Mouse (Mus musculus): ENCODE measurements at regions not wholly inside any gene's neighbourhood (a gene's known extent, or its start where the extent isn't known, plus 50 kb on each side); places are given as distances from the start of the nearest gene placed in this dataset.

DNA sequence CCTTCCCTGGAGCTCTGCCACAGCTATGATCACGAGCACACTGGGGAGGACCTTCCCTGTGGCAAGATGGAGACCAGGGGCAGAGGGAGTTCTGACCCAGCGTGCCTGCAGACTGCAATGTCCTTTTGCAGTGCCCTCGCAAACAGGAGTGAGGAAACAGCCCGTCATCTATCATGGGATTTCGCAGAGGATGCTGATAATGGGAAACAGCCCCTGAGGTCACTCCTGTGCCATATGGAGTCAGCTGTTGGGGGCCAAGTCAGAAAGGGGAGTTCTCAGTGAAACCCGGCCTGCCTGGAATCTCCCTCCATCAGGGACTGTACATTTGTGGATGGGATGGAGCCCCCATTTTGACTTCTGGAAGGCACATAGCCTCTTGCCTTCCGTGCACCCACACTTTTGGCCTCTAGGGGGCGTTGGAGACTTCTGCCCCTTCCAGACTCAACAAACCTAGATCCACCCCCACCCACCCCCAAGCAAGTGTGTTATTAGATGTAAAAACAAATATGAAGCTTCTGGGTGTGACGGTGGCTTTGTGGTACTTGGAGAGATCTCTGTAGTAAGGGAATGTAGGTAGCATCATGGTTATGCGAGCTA, 98.1 kb downstream of the Kdr start:
- DNase-seq: peak; percentile 22
- TF ChIP-seq CTCF (IDR thresholded peaks at IDR 0.05; ENCODE audit: low read depth): peak; percentile 32; the same call in 1 of the 2 replicates

DNA sequence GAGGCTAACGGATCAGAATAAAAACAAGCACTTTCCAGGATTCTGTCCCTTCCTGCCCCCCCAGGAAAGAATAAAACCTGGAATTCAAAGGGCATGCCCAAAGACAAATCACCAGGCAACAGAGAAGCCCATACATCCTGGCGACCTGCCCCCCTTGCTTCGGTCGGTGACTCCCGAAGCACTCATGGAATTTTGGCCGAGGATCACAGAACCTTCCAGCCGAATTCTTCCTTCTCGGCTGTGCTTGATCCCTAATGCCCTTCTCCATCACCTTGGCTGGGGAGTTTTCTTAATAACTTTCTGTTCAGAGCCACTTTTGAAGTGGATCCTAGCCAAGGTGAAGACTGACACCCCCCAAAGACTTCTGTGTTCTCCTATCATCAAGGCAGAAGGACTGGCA, 99.9 kb downstream of the Kdr start:
- DNase-seq (peak; percentile 40), ATAC-seq (ENCODE audit: insufficient read depth) (no peak)
- no peak overlapping the region for H3K27ac ChIP-seq (ENCODE audit: low read depth)

More for the DNA sequence above, 98.1 kb downstream of the Kdr start:
- H3K27me3 ChIP-seq (ENCODE audit: insufficient read depth, low read length): no peaks in the 10 kb centered on the region
- no peak overlapping the region for H3K9ac ChIP-seq
- ATAC-seq (ENCODE audit: insufficient read depth): no peak
- no peak overlapping the region for H3K4me2 ChIP-seq
- peaks cover 5% of the 10 kb centered on the region; the same call in 1 of the 2 replicates for H3K4me1 ChIP-seq (ENCODE audit: insufficient read depth)
- H3K4me3 ChIP-seq (ENCODE audit: low read depth, low read length): no peak overlapping the region
- WGBS: 47% methylated on average over 10 of the region's 10 CpGs
- no peaks in the 10 kb centered on the region for H3K9me3 ChIP-seq (ENCODE audit: low read depth, low read length)
- H3K27ac ChIP-seq (ENCODE audit: low read depth): no peak overlapping the region
- H3K36me3 ChIP-seq (ENCODE audit: insufficient read depth): no peaks in the 10 kb centered on the region

DNA sequence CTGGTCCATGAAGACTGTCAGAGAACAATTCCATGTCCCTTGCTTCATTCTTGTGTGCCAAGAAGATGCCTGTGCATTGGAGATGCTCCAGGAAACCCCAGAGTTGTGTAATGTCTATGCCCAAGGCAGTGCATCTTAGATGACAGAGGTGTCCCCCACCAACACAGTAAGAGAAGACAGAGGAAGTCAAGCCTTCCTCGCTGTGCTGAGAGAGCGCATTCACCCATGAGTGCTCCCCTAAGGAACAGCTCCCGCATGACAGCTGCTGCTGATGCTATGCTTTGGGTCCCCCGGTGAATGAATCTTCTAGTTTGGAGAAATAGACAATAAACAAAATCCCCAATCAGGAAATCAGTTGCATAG, 100.7 kb downstream of the Kdr start:
- Histone ChIP-seq H3K4me2 (no peak overlapping the region), H3K36me3 (ENCODE audit: insufficient read depth) (no peaks in the 10 kb centered on the region), H3K9me3 (ENCODE audit: low read depth, low read length) (no peaks in the 10 kb centered on the region), H3K9ac (no peak overlapping the region), H3K4me1 (ENCODE audit: insufficient read depth) (peaks cover 5% of the 10 kb centered on the region; the same call in 1 of the 2 replicates), H3K27ac (ENCODE audit: low read depth) (0 out of 2 replicates have a peak overlapping the region, but pooled peaks have one; percentile 6), H3K4me3 (ENCODE audit: low read depth, low read length) (no peak overlapping the region), H3K27me3 (ENCODE audit: insufficient read depth, low read length) (no peaks in the 10 kb centered on the region)
- 64% methylated on average over 4 of the region's 4 CpGs for WGBS
- TF ChIP-seq CTCF (IDR thresholded peaks at IDR 0.05; ENCODE audit: low read depth): no peak
- DNase-seq (no peak), ATAC-seq (ENCODE audit: insufficient read depth) (no peak)

More for the DNA sequence above, 99.9 kb downstream of the Kdr start:
- Histone ChIP-seq H3K4me2 (no peak overlapping the region), H3K36me3 (ENCODE audit: insufficient read depth) (no peaks in the 10 kb centered on the region), H3K4me3 (ENCODE audit: low read depth, low read length) (no peak overlapping the region), H3K9ac (no peak overlapping the region), H3K9me3 (ENCODE audit: low read depth, low read length) (no peaks in the 10 kb centered on the region), H3K4me1 (ENCODE audit: insufficient read depth) (peaks cover 5% of the 10 kb centered on the region; the same call in 1 of the 2 replicates), H3K27me3 (ENCODE audit: insufficient read depth, low read length) (no peaks in the 10 kb centered on the region)
- WGBS: 63% methylated on average over 8 of the region's 8 CpGs
- TF ChIP-seq CTCF (IDR thresholded peaks at IDR 0.05; ENCODE audit: low read depth): no peak

DNA sequence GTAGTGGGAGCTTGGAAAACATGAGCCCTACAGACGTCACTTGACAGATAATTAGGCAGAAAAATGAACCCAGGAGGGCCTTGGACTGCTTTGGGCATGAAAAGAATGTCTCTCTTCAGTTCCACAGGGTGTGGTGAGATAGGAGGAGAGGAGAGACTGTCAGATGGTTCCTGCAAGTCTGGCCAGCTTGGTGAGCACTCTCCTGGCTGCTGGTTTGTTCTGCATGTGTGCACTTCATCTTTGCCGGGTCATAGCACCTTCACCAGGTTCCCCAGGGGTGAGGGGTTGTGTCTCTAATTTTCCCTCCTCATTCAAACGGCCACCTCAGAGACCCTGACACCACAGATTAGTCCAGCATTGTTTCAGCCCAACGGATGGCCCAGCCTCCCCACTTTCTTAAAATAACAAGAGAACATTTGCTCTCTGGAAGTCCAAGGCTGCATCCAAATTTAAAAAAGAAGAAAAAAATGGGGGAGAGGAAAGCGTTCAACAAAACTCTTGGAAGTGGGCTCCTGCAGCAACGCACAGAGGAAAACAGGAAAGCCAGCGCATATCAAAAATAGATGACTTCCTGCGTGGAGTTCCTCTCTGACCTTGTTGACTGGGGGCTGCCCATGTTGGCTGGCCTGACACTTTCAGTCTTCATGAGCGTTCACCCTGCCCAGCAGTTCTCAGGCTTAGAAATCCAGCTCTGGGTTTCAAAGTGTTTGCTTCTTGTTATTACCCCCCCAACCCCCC, 101.2 kb downstream of the Kdr start:
- TF ChIP-seq CTCF (IDR thresholded peaks at IDR 0.05; ENCODE audit: low read depth): no peak
- DNase-seq (peak; percentile 45), ATAC-seq (ENCODE audit: insufficient read depth) (no peak; the same call in 1 of the 2 replicates)
- H3K27me3 ChIP-seq (ENCODE audit: insufficient read depth, low read length): no peaks in the 10 kb centered on the region
- H3K4me2 ChIP-seq: no peak overlapping the region
- no peaks in the 10 kb centered on the region for H3K36me3 ChIP-seq (ENCODE audit: insufficient read depth)
- H3K9ac ChIP-seq: no peak overlapping the region
- peaks cover 5% of the 10 kb centered on the region; the same call in 1 of the 2 replicates for H3K4me1 ChIP-seq (ENCODE audit: insufficient read depth)
- H3K4me3 ChIP-seq (ENCODE audit: low read depth, low read length): no peak overlapping the region
- H3K27ac ChIP-seq (ENCODE audit: low read depth): peak overlapping the region; percentile 21; the same call in 1 of the 2 replicates
- 34% methylated on average over 9 of the region's 9 CpGs for WGBS
- H3K9me3 ChIP-seq (ENCODE audit: low read depth, low read length): no peaks in the 10 kb centered on the region

DNA sequence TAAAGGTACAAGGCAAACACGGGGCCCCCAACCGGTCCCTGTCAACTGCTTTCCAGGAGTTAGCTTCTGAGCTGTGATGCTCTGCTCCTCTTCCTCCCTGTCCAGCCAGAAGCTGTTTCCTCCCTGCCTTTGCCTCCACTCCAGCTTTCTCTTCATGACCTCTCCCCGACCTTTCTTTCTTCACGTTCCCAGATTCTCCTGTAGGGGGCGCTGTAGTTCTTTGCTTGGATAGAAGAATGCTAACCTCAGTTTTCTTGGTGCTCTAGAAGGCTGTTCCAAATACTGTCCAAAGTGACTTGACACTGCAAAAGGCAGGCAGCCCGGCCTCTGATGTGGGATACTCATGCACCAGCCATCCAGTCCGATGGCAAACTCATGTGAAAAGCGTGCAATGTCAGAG, 107.1 kb downstream of the Kdr start:
- no peaks in the 10 kb centered on the region for H3K9me3 ChIP-seq (ENCODE audit: low read depth, low read length)
- H3K4me2 ChIP-seq: no peak overlapping the region
- no peaks in the 10 kb centered on the region for H3K4me1 ChIP-seq (ENCODE audit: insufficient read depth)
- DNase-seq: peak; percentile 90
- no peak overlapping the region for H3K4me3 ChIP-seq (ENCODE audit: low read depth, low read length)
- peak; percentile 87 for TF ChIP-seq CTCF (IDR thresholded peaks at IDR 0.05; ENCODE audit: low read depth)
- H3K36me3 ChIP-seq (ENCODE audit: insufficient read depth): no peaks in the 10 kb centered on the region
- no peak for ATAC-seq (ENCODE audit: insufficient read depth)
- H3K27ac ChIP-seq (ENCODE audit: low read depth): no peak overlapping the region
- H3K9ac ChIP-seq: no peak overlapping the region
- WGBS: 25% methylated on average over 8 of the region's 8 CpGs
- no peaks in the 10 kb centered on the region for H3K27me3 ChIP-seq (ENCODE audit: insufficient read depth, low read length)

DNA sequence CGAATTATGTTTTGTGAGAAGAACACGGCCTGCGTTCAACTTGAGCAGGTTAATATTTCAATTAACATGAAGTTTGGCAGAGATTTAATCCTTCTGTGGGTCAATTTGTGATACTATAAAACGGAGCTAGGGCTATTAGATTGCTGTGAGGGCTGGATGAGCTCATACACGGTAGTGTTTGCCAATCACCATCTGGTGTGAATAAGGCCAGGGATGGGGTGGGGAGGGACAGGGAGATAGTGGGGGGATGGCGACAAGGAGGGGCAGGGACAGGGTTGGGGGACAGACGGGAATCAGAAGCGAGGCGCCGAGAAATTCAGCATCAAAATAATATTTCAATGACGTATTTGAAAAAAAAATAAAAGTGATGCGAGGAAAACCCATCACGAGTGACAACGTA, 107.6 kb downstream of the Kdr start:
- Histone ChIP-seq H3K4me1 (ENCODE audit: insufficient read depth) (no peaks in the 10 kb centered on the region), H3K27ac (ENCODE audit: low read depth) (no peak overlapping the region), H3K9ac (no peak overlapping the region), H3K36me3 (ENCODE audit: insufficient read depth) (no peaks in the 10 kb centered on the region), H3K4me2 (no peak overlapping the region), H3K27me3 (ENCODE audit: insufficient read depth, low read length) (no peaks in the 10 kb centered on the region), H3K9me3 (ENCODE audit: low read depth, low read length) (no peaks in the 10 kb centered on the region), H3K4me3 (ENCODE audit: low read depth, low read length) (no peak overlapping the region)
- no peak for TF ChIP-seq CTCF (IDR thresholded peaks at IDR 0.05; ENCODE audit: low read depth)
- 75% methylated on average over 14 of the region's 14 CpGs for WGBS
- ATAC-seq (ENCODE audit: insufficient read depth): no peak
- no peak for DNase-seq

DNA sequence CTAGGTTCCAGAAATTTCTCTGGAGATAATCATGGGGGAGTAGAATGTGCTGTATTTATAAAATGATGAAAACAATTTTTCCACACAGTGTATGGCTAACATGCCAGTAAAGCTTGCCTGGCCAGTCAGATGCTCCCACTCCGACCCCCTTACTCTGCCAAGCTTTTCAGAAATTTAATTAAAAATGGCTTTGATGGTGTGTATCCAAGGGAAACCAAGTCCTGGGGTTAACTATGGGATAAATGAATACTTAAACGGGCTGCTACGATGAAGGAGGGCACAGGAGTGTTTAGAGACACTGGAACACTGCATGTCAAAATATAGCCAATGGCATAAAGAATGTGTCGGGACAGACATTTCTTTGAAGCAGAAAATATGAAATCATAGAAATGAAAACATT, 108.7 kb downstream of the Kdr start:
- 76% methylated on average over 4 of the region's 4 CpGs for WGBS
- Histone ChIP-seq H3K9ac (no peak overlapping the region), H3K9me3 (ENCODE audit: low read depth, low read length) (no peaks in the 10 kb centered on the region), H3K27ac (ENCODE audit: low read depth) (no peak overlapping the region), H3K4me2 (no peak overlapping the region), H3K36me3 (ENCODE audit: insufficient read depth) (no peaks in the 10 kb centered on the region), H3K4me1 (ENCODE audit: insufficient read depth) (no peaks in the 10 kb centered on the region), H3K4me3 (ENCODE audit: low read depth, low read length) (no peak overlapping the region), H3K27me3 (ENCODE audit: insufficient read depth, low read length) (no peaks in the 10 kb centered on the region)
- DNase-seq (no peak), ATAC-seq (ENCODE audit: insufficient read depth) (no peak)
- TF ChIP-seq CTCF (IDR thresholded peaks at IDR 0.05; ENCODE audit: low read depth): no peak
